Mouse (Mus musculus) brain, embryonic 14.5 days (tissue): ENCODE results near the gene Foxf1.

Experiments
- CTCF ChIP-seq: fragments of 200-500 bp; IDR thresholded peaks from 2 replicates; pipeline ENCODE4 v1.5.1; 2012; ENCODE audit warnings: inconsistent platforms, mild to moderate bottlenecking, moderate library complexity, borderline replicate concordance; ENCODE audit not compliant: insufficient read depth, insufficient read length; ENCODE audit errors: extremely low read depth
- POLR2A ChIP-seq: fragments of 200-500 bp; IDR thresholded peaks from 2 replicates; pipeline ENCODE4 v1.6.1; 2012; ENCODE audit warnings: mild to moderate bottlenecking, inconsistent platforms, borderline replicate concordance; ENCODE audit not compliant: poor library complexity, insufficient read depth, insufficient read length, severe bottlenecking; ENCODE audit errors: extremely low read depth

DNA sequence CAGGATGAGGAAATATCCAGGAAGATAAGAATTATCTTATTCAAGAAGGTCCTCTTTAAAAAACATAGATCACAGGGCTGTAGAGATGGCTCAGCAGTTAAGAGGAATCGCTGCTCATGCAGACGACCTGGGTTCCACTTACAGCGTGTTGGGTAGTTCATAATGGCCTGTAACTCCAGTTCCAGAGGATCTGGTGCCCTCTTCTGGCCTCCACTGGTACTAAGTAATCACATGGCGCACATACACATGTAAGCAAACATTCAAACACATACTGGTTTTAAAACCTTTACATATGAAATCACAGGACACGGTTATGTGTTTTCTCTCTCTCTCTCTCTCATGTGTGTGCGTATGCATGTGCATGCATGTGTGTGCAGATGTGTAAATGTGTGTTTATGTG lies 52.7 kb downstream of the Foxf1 start:
- no peak for TF ChIP-seq CTCF
- no peak for TF ChIP-seq POLR2A
